Mouse (Mus musculus) heart, postnatal 0 days (tissue): ENCODE data around the gene Dlk1.
"Not testable (repeated sequence)": the region's sequence is repeated elsewhere in the genome, so short reads cannot be mapped to it uniquely, and the experiment has no call there.

Experiments
- CTCF ChIP-seq: IDR thresholded peaks from 2 replicates; pipeline ENCODE4 v1.5.1; 2016; ENCODE audit warnings: antibody characterized with exemption, control low read depth, low read depth
- EP300 ChIP-seq: IDR thresholded peaks from 2 replicates; pipeline ENCODE4 v1.6.1; 2016; ENCODE audit warnings: antibody characterized with exemption, low read depth

DNA sequence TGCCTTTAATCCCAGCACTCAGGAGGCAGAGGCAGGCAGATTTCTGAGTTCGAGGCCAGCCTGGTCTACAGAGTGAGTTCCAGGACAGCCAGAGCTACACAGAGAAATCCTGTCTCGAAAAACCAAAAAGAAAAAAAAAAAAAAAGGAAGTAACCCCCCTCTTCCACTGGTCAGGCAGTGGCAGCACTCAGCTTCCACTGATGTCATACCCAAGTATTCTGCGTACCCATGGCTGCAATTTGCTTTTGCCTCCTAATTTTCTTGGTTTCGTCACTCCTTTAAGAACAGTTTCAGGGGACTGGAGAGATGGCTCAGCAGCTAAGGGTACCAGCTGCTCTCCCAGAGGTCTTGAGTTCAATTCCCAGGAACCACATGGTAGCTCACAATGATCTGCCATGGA, 14.8 kb downstream of the Dlk1 start:
- TF ChIP-seq CTCF, EP300: not testable (repeated sequence)
